Mouse (Mus musculus) liver, adult (tissue): ENCODE results near the gene Slc4a3.

Experiments
- GATA4 ChIP-seq: IDR thresholded peaks from 2 replicates; pipeline ENCODE4 v1.6.1; 2014; ENCODE audit warnings: mild to moderate bottlenecking, low read length; ENCODE audit not compliant: insufficient replicate concordance

The Slc4a3 gene

DNA sequence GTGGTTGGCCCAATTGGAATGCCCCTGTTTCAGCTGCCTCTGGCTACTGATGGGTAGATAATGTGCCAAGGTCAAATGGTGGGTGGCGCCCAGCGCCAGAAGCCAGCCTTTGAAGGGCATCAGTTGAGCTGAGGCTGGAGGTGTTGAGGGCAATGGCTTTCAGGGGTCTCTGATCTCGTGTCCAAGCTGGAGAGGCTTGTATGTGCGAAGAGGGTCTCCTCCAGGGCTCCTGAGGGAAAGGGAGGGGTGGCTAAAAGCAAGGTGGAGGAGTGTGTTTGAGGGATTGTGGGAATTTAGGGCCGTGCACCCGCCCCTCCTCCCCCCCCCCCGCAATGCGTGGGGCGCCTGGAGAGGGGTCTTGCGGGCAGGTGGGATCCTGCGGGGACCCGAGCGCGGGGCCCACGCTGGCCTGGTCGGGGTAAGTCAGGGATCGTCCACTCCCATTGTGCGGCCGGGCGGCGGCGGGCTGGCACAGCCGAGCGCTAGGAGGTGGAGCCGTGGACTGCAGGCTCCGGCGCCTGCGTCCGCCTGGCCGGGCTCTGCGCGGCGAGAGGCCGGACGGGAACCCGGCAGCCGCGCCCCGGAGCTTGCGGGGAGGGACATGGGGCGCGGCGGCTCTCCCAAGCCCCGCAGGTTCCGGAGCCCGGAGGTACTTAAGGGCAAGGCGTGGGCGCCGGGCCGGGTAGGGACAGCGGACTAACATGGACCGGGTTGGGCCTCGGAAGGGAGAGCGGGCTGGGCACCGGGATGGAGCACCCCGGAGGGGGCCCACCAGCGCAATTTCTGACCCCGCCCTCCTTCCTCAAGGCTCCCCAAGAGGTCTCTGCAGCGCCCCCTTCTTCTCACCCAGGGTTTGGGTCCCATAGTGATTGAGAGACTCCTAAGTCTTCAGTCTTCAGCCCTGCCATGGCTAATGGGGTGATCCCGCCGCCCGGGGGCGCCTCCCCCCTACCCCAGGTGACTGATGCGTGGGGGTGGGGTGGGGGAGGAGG, at the start of gene Slc4a3:
Gene Slc4a3 (plus strand): TSS at position 302 of the 992 bp plus-strand sequence.
- no peak for TF ChIP-seq GATA4

DNA sequence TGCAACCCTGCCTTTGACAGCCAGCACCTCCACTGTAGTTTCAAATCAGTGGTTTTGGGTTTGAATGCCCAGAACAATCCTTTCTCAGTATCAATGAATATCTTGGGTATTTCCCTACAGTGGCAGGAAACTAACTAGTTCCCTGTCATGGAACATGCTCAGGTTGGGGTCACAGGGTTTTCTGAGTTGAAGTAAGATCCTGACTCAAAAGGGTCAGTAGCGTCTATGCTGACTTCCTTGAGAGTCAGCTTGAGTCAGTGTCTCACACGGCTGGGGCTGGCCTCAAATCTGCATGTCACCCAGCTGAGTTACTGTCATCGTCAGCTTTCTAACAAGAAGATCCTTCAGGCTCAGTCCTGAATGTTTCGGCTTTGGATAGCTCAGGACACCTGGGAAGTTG, 47.2 kb upstream of the Slc4a3 start:
- no peak for TF ChIP-seq GATA4

DNA sequence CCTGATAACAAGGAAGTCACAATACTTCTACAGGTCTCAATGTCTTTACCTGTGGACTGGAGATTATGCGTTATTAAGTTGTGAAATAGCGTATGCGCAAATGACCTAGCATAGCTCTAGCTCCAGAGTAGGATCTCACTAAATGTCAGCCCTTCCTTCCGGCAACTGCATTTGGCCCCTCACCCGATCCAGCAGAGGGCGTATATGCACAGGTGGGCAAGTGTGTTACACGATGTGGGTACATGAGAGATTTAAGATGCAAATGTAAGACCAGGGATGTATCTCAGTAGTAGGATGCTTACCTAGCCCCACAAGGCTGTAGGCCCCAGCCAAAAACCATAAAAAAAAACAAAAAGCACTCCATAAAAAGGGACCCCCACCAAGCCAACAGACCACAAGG, 46.6 kb upstream of the Slc4a3 start:
- TF ChIP-seq GATA4, result no peak

DNA sequence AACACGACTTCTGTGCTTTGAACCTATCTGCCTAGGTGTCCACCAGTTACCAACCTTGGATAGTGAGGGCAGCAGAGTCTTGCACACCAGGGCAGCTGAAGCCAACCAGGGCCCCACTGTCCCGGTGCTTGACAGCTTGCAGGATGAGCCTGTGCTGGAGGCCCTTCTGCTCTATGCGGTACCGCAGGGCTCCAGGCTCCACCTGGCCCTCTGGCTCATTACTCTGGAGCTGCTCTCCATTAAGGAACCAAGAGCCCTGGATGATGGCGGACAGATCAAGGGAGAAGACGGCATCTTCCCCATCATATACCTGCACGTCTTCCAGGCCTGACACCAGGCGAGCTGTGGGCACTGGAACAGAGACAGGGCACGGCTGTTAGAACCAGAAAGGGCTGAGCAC, 44.2 kb upstream of the Slc4a3 start:
- no peak for TF ChIP-seq GATA4

DNA sequence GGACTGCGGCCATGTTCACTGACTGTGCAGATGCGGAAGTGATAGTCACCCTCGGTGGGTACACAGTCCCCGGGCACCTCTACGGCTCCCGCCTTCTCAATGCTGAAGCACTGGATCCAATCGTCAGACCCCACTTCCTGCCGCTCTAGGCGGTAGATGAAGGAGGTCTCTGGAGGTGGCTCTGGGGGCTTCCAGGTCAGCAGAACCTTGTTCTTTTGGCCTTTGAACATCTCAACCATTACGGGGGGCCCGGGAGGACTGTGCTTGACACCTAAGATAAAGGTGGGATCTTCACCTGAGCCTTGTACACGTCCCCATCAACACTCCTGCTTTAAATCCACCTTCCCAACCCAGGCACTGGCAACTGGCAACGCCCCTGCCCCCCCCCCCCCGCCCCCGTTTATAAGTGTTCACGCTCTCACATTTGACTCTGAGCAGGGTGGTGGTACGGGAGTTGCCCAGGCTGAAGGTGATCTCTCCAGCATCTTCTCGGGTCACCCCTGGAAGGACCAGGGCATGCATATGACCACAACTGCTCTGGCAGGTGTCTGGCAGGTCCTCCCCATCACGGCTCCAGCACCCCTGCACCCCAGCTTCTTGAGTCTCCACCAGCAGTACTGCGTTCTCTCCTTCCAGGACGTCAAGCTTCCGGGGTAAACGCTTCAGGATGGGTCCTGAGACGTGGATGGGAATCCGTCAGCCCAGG, 43.0 kb upstream of the Slc4a3 start:
- TF ChIP-seq GATA4, result no peak

DNA sequence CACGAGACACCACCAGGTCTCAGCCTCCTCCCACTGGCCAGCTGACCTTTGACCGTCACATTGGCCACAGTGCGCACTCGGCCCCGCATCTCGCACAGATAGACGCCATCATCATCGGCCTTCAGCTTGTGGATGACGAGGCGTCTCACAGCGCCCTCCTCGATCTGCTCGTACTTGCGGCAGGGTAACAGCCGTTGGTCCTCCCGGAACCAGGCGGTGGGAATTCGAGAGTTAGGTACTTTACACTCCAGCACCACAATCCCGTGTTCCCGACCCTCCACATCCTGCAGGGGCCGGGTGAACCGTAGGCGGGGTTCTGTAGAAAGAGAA, 42.5 kb upstream of the Slc4a3 start:
- no peak for TF ChIP-seq GATA4

DNA sequence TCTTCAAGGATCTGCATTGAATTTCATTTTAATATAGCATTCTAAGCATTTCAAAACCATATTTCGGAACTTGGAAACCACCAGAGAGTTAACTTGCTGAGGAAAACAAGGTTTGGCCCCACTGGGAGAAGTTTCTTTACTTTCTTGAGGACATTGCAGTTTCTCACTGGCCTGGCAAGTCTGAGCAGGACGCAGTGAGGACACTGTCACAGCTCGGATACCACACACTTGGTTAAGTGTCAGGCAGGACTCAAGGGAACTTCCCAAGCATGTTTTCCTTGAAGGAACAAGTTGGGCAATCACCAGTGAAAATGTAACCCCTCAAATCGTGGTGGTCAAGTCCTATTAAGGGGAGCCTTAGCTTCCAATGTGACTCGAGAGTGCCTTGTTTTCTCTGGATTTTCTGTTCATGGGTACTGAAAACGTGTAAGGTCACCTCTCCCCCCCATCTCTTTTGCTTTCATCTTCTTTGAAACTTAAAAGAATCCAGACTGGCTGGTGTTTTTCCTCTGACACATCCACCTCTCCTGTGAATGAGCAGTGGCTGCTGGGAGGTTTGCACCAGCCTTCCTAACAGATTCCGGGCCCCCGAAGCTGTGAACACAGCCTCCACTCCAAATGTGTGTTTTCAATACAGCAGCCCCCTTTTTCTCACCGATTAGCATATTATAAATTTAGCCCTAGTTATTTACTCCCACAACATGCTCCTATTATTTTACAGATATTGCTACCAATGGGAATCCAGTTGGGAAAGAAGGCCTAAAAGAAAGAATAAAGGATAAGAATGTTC, 41.6 kb upstream of the Slc4a3 start:
- TF ChIP-seq GATA4, result no peak

DNA sequence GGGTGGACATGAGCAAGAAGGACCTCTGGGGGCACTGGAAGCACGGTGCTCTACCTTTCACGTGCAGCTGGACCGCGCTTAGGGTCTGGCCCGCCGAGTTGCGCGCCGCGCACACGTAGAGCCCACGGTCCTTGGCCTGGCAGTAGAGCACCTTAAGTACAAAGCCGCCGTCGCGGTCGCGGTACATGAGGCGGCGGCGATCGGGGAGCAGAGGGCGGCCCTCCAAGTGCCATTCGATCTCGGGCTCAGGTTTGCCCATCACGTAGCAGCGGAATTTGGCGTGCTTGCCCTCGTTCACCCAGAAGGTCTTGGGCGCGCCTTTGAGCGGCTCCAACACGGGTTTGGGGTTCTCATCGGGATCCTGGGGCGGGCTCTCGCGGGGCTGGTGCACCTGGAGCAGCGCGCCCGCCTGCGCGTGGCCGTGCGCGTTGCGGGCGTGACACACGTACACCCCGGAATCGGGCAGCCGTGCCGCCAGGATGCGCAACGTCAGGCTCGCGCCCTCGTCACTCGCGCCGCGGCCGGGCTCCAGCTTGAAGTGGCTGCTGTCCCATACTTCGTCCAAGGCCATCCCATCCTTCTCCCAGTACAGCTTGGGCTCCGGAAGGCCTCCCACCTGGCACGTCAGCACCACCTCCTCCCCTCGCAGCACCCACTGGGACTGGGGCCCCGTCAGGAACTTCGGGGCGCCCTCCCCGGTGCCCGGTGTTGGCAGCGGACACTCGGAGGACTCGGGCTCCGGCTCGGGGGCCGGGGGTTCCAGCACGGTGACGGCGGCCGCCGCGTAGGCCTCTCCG, 40.7 kb upstream of the Slc4a3 start:
- no peak for TF ChIP-seq GATA4

DNA sequence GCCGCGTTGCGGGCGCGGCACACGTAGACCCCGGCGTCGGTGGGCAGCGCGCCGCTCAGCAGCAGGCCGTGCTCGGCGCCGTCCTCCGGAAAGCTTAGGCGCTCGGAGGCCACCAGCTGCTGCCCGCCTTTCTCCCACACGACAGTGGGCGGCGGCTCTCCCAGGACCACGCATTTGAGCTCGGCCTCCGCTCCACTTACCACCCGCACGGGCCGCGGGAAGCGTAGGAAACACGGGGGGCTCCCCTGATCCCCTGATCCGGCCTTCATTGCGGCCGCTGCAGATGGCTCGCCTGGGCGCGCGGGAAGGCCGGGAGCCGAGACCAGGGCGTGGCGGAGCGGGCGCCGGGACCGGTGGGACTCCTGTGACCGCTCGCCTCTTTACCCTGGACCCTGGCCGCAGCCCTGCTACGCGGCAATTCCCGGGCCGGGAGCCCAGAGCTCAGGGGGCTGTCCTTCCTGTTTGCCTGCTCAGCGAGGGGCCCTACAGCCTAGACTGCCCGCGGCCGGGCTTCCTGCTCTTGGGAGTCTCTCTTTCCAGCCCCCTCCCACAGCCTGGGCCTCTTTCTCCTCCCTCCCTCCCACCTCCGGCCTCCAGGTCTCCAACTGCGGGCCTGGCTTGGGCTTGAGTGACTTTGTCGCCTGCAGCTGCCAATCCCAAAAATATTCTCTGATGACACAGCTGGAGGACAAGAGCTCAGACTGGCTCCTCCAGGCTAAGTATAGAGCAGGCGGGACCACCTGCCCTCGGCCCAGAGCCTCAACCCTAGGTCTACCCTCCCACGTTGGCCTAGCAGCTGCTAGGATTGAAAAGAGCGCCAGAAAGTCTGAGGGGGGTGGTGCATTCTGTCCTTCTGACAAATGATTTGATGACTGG, 39.9 kb upstream of the Slc4a3 start, which contains the start of gene Obsl1:
Gene Obsl1 (minus strand): TSS at position 497 of the 876 bp plus-strand sequence.
- no peak for TF ChIP-seq GATA4

DNA sequence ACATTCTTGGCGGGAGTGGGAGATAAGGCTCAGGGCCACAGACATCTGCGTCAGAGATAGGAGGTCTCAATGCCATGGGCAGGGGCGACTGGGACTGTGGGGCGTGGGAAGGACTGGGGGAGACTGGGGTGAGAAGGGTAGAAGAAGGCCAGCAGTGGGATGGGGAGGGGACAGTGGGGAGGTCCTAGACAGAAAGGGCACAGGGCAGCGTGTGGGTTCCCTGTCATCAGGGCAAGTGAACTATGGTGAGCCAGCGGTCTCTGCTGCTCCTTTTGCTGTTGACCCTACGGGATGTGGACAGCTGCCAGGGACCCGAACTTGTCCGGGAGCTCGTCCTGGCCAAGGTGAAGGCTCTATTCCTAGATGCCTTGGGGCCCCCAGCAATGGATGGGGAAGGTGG, 39.1 kb upstream of the Slc4a3 start, which contains the start of gene Inha:
Gene Inha (plus strand): TSS at position 72 of the 400 bp plus-strand sequence.
- TF ChIP-seq GATA4, result no peak

DNA sequence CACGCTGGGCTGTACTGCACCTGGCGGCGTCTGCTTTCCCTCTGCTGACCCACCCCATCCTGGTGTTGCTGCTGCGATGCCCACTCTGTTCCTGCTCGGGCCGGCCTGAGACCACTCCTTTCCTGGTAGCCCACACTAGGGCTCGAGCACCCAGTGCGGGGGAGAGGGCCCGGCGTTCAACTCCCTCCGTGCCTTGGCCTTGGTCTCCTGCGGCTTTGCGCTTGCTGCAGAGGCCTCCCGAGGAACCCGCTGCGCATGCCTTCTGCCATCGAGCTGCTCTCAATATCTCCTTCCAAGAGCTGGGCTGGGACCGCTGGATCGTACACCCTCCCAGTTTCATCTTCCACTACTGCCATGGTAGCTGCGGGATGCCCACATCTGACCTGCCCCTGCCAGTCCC, 36.5 kb upstream of the Slc4a3 start:
- TF ChIP-seq GATA4, result no peak

DNA sequence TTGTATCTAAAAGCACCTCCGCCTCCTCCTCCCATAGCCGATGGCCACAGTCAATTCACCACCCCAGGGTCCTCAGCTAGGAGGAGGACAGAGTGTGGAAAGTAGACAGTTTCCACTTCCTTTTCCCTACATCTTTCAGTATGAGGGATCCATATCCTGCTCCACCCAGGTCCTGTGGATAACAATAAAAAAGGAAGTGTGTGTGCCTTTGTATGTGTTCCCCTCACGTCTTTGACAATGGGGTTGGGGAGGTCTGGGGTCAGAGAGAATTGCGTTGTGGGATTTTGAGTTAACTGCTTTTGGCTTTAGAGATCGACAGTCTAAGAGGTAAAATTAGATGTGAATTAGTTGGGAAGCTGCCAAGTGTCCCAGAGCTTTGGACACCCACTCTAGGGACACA, 35.9 kb upstream of the Slc4a3 start:
- TF ChIP-seq GATA4, result no peak

DNA sequence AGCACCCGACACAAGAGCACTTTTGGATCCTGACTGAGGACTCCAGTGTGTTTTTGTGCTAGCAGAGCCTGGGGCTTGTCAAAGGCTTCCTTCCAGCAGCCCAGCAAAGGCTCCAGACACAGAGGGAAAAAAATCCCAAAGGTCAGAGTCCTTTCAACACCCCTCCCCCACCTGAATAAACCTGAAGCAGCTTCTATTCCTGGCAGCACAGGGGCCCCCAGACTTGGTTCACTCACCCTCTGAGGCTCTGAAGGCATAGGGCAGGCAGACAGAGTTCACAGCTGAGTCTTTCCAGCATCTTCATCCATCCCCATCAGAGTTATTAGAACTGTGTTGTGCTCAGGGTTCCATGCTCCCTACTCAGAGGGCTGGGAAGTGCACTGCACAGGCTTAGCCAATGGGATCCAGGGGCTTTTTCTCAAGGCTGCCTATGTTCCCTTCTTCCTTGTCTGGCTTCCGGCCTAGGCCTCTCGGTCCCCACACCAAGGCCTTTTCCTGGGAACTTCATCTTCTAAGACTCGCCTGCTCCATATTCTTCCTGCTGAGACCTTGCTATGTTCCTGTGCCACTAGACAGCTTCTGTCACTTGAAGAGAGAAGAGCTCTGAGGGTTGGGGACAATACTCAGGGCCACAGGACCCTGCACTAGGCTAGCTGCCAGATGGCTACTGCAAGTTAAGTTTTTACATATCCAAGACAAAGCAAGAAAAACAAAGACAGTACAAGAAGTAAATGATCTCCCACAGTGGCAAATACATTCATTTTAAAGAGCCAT, 34.4 kb upstream of the Slc4a3 start:
- no peak for TF ChIP-seq GATA4

DNA sequence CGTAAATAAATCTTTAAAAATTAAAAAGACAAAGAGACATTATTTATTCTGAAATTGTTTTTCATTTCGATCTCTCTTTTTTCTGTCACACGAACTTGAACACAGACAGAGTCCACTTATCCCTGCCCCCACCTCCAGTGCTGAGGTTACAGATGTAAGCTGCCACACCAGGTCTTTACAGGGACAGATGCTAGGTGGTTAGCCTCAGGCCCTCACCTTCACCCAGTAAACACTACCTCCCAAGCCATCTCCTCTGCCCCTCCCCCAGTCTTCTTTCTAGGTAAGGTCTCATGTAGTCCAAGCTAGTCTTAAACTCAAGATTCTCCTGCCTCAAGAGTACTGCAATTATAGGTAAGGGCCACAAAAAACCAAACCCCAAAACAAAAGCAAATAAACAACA, 33.5 kb upstream of the Slc4a3 start:
- TF ChIP-seq GATA4, result no peak
